In the genomic region with DNA sequence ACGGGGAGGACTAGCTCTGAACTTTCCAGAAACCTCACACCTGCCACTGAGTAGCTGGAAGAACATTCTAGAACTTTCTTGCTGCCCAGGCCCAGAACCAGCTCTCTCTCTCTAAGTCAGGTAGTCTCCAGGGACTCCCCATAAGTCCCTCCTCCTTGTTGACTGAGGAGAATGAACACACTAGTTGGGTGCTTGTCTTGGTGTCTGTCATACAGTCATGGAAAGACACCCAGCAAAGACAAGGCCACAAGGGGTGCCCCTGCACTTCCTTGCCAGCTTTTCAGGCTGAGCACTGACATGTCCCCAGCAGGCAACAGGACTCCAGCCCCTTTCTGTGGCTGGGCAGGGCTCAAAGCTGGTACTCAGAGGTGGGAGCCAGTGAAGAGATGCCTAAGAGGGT, we compare ENCODE assay signal across 17 mouse cellular contexts. TPM values are rescaled to one million over a fixed set of nuclear protein-coding genes. Genes with fewer than 3 reads are reported as not detected.
DNase-seq lines count a peak whose midpoint lies in the region; ATAC-seq and TF ChIP-seq lines count a peak whose summit lies in the region.
"Had no signal": no experiment of that assay in that cellular context is flagged by ENCODE, and none has a peak within 500 bp of the region (broad histone marks: within the 10 kb centered on the region; RNA-seq: fewer than 3 reads in every experiment).

No protein-coding gene starts in this region.

- in situ Hi-C loops in ES-E14 (cut with MboI; ENCODE audit: low sequenced_read_pairs in 2 of 2, unreplicated experiment in 2 of 2): no loop called here

- H3K4me3 ChIP-seq in forebrain, embryonic 14.5 days (ENCODE audit: low read depth, low read length): no peak overlapping the region
- no peak overlapping the region for H3K4me3 ChIP-seq in forebrain, embryonic 15.5 days
- H3K4me3 ChIP-seq in ES-E14 (ENCODE audit: insufficient read depth in 1 of 2, low read depth in 1 of 2, low read length in 2 of 2, poor library complexity in 1 of 2, severe bottlenecking in 1 of 2): no peak overlapping the region
- no peak overlapping the region for H3K4me3 ChIP-seq in hindbrain, embryonic 14.5 days (replicated peaks; ENCODE audit: low read length)
- no peak overlapping the region for H3K4me3 ChIP-seq in midbrain, postnatal 0 days (ENCODE audit: low read depth, low read length)
- H3K4me3 ChIP-seq: heart, adult 2 months; kidney, embryonic 15.5 days; left cerebral cortex, adult 2 months; limb, embryonic 10.5 days; midbrain, embryonic 12.5 days had no signal

- no peak for TF ChIP-seq CTCF in midbrain, postnatal 0 days (IDR thresholded peaks at IDR 0.05)

- no peak for ATAC-seq in forebrain, embryonic 14.5 days
- ATAC-seq in forebrain, embryonic 15.5 days (replicated peaks): no peak
- no peak for ATAC-seq in hindbrain, embryonic 14.5 days (ENCODE audit: low FRiP score)
- ATAC-seq in midbrain, postnatal 0 days (ENCODE audit: low FRiP score): no peak

- no peak overlapping the region for H3K4me2 ChIP-seq in forebrain, embryonic 14.5 days (ENCODE audit: low read length)
- no peak overlapping the region for H3K4me2 ChIP-seq in forebrain, embryonic 15.5 days (replicated peaks)
- H3K4me2 ChIP-seq in hindbrain, embryonic 14.5 days (replicated peaks): no peak overlapping the region
- no peak overlapping the region for H3K4me2 ChIP-seq in midbrain, postnatal 0 days (ENCODE audit: low read depth, low read length, poor library complexity, severe bottlenecking)
- H3K4me2 ChIP-seq: kidney, embryonic 15.5 days; liver, embryonic 11.5 days; midbrain, embryonic 12.5 days had no signal

- peak overlapping the region; percentile 63 for H3K27ac ChIP-seq in forebrain, embryonic 14.5 days (ENCODE audit: low read depth, low read length)
- H3K27ac ChIP-seq in forebrain, embryonic 15.5 days (replicated peaks): no peak overlapping the region; the same call in 1 of the 2 replicates
- H3K27ac ChIP-seq in ES-E14 (ENCODE audit: insufficient read depth, low read depth, low read length, poor library complexity, severe bottlenecking): 0 out of 2 replicates have a peak overlapping the region, but pooled peaks have one; percentile 2
- H3K27ac ChIP-seq in hindbrain, embryonic 14.5 days: peak overlapping the region; percentile 63; the same call in 1 of the 2 replicates
- H3K27ac ChIP-seq in midbrain, postnatal 0 days (ENCODE audit: low read depth, low read length): peak overlapping the region; percentile 76
- H3K27ac ChIP-seq: heart, adult 2 months; kidney, embryonic 15.5 days; left cerebral cortex, adult 2 months had no signal

- H3K36me3 ChIP-seq in forebrain, embryonic 14.5 days (ENCODE audit: control insufficient read depth, insufficient read depth, low read length): no peaks in the 10 kb centered on the region
- H3K36me3 ChIP-seq in forebrain, embryonic 15.5 days: no peaks in the 10 kb centered on the region
- H3K36me3 ChIP-seq in ES-E14 (ENCODE audit: control insufficient read depth, insufficient read depth, low read length, poor library complexity, severe bottlenecking): no peaks in the 10 kb centered on the region
- H3K36me3 ChIP-seq in hindbrain, embryonic 14.5 days (replicated peaks; ENCODE audit: control insufficient read depth, insufficient read depth): no peaks in the 10 kb centered on the region
- H3K36me3 ChIP-seq in midbrain, postnatal 0 days (ENCODE audit: insufficient read depth, low read length): no peaks in the 10 kb centered on the region
- H3K36me3 ChIP-seq: kidney, embryonic 15.5 days; limb, embryonic 10.5 days; midbrain, embryonic 12.5 days had no signal

- H3K4me1 ChIP-seq in forebrain, embryonic 14.5 days (ENCODE audit: control insufficient read depth, insufficient read depth, low read length): peaks cover 27% of the 10 kb centered on the region
- peaks cover 41% of the 10 kb centered on the region for H3K4me1 ChIP-seq in forebrain, embryonic 15.5 days
- H3K4me1 ChIP-seq in ES-E14 (ENCODE audit: control insufficient read depth in 2 of 2, insufficient read depth in 2 of 2, low read length in 2 of 2, poor library complexity in 1 of 2): peaks cover 17 to 36% of the 10 kb centered on the region in 2 experiments
- H3K4me1 ChIP-seq in hindbrain, embryonic 14.5 days (replicated peaks; ENCODE audit: control insufficient read depth, insufficient read depth, low read length): peaks cover 19% of the 10 kb centered on the region
- peaks cover 14% of the 10 kb centered on the region for H3K4me1 ChIP-seq in midbrain, postnatal 0 days (ENCODE audit: insufficient read depth, low read length)

- no peaks in the 10 kb centered on the region for H3K9me3 ChIP-seq in forebrain, embryonic 14.5 days (replicated peaks; ENCODE audit: control insufficient read depth, low read length)
- no peaks in the 10 kb centered on the region for H3K9me3 ChIP-seq in forebrain, embryonic 15.5 days
- H3K9me3 ChIP-seq in ES-E14 (ENCODE audit: control insufficient read depth, insufficient read depth, low read depth, low read length): no peaks in the 10 kb centered on the region
- no peaks in the 10 kb centered on the region for H3K9me3 ChIP-seq in hindbrain, embryonic 14.5 days (ENCODE audit: control insufficient read depth, low read length)
- H3K9me3 ChIP-seq in midbrain, postnatal 0 days (ENCODE audit: low read length): no peaks in the 10 kb centered on the region
- H3K9me3 ChIP-seq: kidney, embryonic 15.5 days; limb, embryonic 10.5 days; midbrain, embryonic 12.5 days had no signal

- DNase-seq in forebrain, embryonic 14.5 days (ENCODE audit: low spot score): no peak
- DNase-seq in ES-E14 (ENCODE audit: low read depth, low spot score): no peak
- DNase-seq in hindbrain, embryonic 14.5 days (ENCODE audit: low spot score): no peak
- no peak for DNase-seq in midbrain, postnatal 0 days (ENCODE audit: low spot score)
- DNase-seq in ovary, adult 18-20 months (ENCODE audit: low spot score): no peak
- no peak for DNase-seq in kidney, adult 18-20 months
- DNase-seq: cerebellum, adult 9-11 months; gastrocnemius, postnatal 10 days; heart, adult 2 months; lung, adult 2 months; lung, postnatal 36 days had no signal

- WGBS in forebrain, embryonic 14.5 days: 93% methylated on average over 1 of the region's 1 CpGs
- 97% methylated on average over 1 of the region's 1 CpGs for WGBS in forebrain, embryonic 15.5 days
- WGBS in hindbrain, embryonic 14.5 days: 96% methylated on average over 1 of the region's 1 CpGs
- 96% methylated on average over 1 of the region's 1 CpGs for WGBS in midbrain, postnatal 0 days

- no peaks in the 10 kb centered on the region for H3K27me3 ChIP-seq in forebrain, embryonic 14.5 days (replicated peaks; ENCODE audit: control insufficient read depth, insufficient read depth, low read length)
- H3K27me3 ChIP-seq in forebrain, embryonic 15.5 days: no peaks in the 10 kb centered on the region
- H3K27me3 ChIP-seq in hindbrain, embryonic 14.5 days (ENCODE audit: control insufficient read depth, insufficient read depth, low read length): no peaks in the 10 kb centered on the region
- no peaks in the 10 kb centered on the region for H3K27me3 ChIP-seq in midbrain, postnatal 0 days (ENCODE audit: insufficient read depth, low read length)
- H3K27me3 ChIP-seq: kidney, embryonic 15.5 days had no signal

- H3K9ac ChIP-seq in forebrain, embryonic 14.5 days (ENCODE audit: low read length): no peak overlapping the region
- H3K9ac ChIP-seq in forebrain, embryonic 15.5 days (replicated peaks): no peak overlapping the region
- no peak overlapping the region for H3K9ac ChIP-seq in ES-E14 (ENCODE audit: insufficient read depth, low read depth, low read length, poor library complexity, severe bottlenecking)
- no peak overlapping the region for H3K9ac ChIP-seq in hindbrain, embryonic 14.5 days
- H3K9ac ChIP-seq in midbrain, postnatal 0 days (replicated peaks; ENCODE audit: low read length, poor library complexity, severe bottlenecking): no peak overlapping the region
- H3K9ac ChIP-seq: kidney, embryonic 15.5 days; midbrain, embryonic 12.5 days had no signal

TF ChIP-seq in ES-E14, 5 proteins besides CTCF, POLR2A, EP300 and RAD21:
- TF ChIP-seq ZNF384 (IDR thresholded peaks at IDR 0.05; ENCODE audit: low read depth, low read length) (no peak), MAFK (IDR thresholded peaks at IDR 0.05; ENCODE audit: insufficient read depth, low read depth, low read length) (no peak), ZC3H11A (IDR thresholded peaks at IDR 0.05; ENCODE audit: borderline replicate concordance, low read depth, low read length) (no peak), CHD2 (IDR thresholded peaks at IDR 0.05; ENCODE audit: low read depth, low read length) (no peak), HCFC1 (IDR thresholded peaks at IDR 0.05; ENCODE audit: borderline replicate concordance, insufficient read depth, low read length) (no peak)

RNA-seq across cellular contexts. Expression of gene Sik1, which starts 37.8 kb away (rescaled TPM):
- polyA plus RNA-seq in forebrain, embryonic 14.5 days (2014; fragmentation: Nextera tagmentation; extraction: Ambion mirVana): 12.2 and 14.7 TPM in 2 replicates
- 17.3 and 24.5 TPM in 2 replicates for polyA plus RNA-seq in forebrain, embryonic 15.5 days (2015; fragmentation: Nextera tagmentation; extraction: Ambion mirVana)
- 35.0 and 41.2 TPM in 2 replicates for total RNA-seq in ES-E14 (2012; rRNA removed)
- 17.0 and 20.5 TPM in 2 replicates for polyA plus RNA-seq in hindbrain, embryonic 14.5 days (2014; fragmentation: Nextera tagmentation; extraction: Ambion mirVana)
- 48.5 and 54.2 TPM in 2 replicates for total RNA-seq in midbrain, postnatal 0 days (2014; rRNA removed)
- 17.6 and 22.3 TPM in 2 replicates for polyA plus RNA-seq in midbrain, postnatal 0 days (2015; fragmentation: Nextera tagmentation; extraction: Ambion mirVana)
